23 mouse cellular contexts compared by ENCODE assay signal in genomic region chr13:8410353-8411318, GRCm38 (mm10).
DNase-seq lines count a peak whose midpoint lies in the region; ATAC-seq and TF ChIP-seq lines count a peak whose summit lies in the region.
"Had no signal": no experiment of that assay in that cellular context is flagged by ENCODE, and none has a peak within 500 bp of the region (broad histone marks: within the 10 kb centered on the region; RNA-seq: fewer than 3 reads in every experiment).

No protein-coding gene starts in this region.

- TF ChIP-seq CTCF in brain, embryonic 14.5 days (IDR thresholded peaks at IDR 0.05; ENCODE audit: borderline replicate concordance, extremely low read depth, insufficient read depth, insufficient read length): no peak

- H3K4me2 ChIP-seq in forebrain, embryonic 12.5 days: no peak overlapping the region
- no peak overlapping the region for H3K4me2 ChIP-seq in forebrain, embryonic 11.5 days (ENCODE audit: low read depth, low read length, severe bottlenecking)
- no peak overlapping the region for H3K4me2 ChIP-seq in hindbrain, embryonic 16.5 days (ENCODE audit: low read length)
- H3K4me2 ChIP-seq in midbrain, embryonic 16.5 days (ENCODE audit: low read length): no peak overlapping the region
- H3K4me2 ChIP-seq: kidney, embryonic 15.5 days; liver, embryonic 13.5 days; lung, embryonic 14.5 days had no signal

- no peak for DNase-seq in forebrain, embryonic 11.5 days (ENCODE audit: low spot score)
- peak; percentile 49 for DNase-seq in brain, embryonic 14.5 days (ENCODE audit: low read depth)
- DNase-seq in layer of hippocampus, adult 8-10 months (ENCODE audit: low spot score in 2 of 2): no peak
- DNase-seq in right cerebral cortex, adult 18-20 months: no peak
- no peak for DNase-seq in adrenal gland, adult (ENCODE audit: inconsistent age in 2 of 2, low spot score in 1 of 2)
- DNase-seq: adrenal gland, postnatal 36 days; cerebellum, adult 11-12 months; cerebellum, postnatal 14 days; gastrocnemius, postnatal 36 days; heart, adult 2 months; kidney, adult 11 months; kidney, postnatal 4 days; layer of hippocampus, adult 9-11 months; liver, embryonic 13.5 days; lung, embryonic 14.5 days; retina, postnatal 1 day; thymus, postnatal 14 days had no signal

- no peaks in the 10 kb centered on the region for H3K9me3 ChIP-seq in forebrain, embryonic 12.5 days
- H3K9me3 ChIP-seq in forebrain, embryonic 11.5 days (ENCODE audit: control insufficient read depth, low read length): no peaks in the 10 kb centered on the region
- no peaks in the 10 kb centered on the region for H3K9me3 ChIP-seq in hindbrain, embryonic 16.5 days (ENCODE audit: control insufficient read depth, low read length)
- H3K9me3 ChIP-seq in midbrain, embryonic 16.5 days (replicated peaks; ENCODE audit: control insufficient read depth, low read length, poor library complexity, severe bottlenecking): no peaks in the 10 kb centered on the region
- H3K9me3 ChIP-seq: embryonic facial prominence, embryonic 10.5 days; kidney, embryonic 15.5 days; liver, embryonic 13.5 days had no signal

- H3K27ac ChIP-seq in forebrain, embryonic 12.5 days: no peak overlapping the region
- no peak overlapping the region for H3K27ac ChIP-seq in forebrain, embryonic 11.5 days (ENCODE audit: low read depth, low read length)
- H3K27ac ChIP-seq in hindbrain, embryonic 16.5 days (ENCODE audit: low read depth, low read length): no peak overlapping the region
- H3K27ac ChIP-seq in midbrain, embryonic 16.5 days (ENCODE audit: low read length): no peak overlapping the region
- H3K27ac ChIP-seq: embryonic facial prominence, embryonic 10.5 days; heart, adult 2 months; kidney, embryonic 15.5 days; left cerebral cortex, adult 2 months; liver, embryonic 13.5 days had no signal

- no peak for TF ChIP-seq POLR2A in brain, embryonic 14.5 days (IDR thresholded peaks at IDR 0.05; ENCODE audit: borderline replicate concordance, extremely low read depth, insufficient read depth, insufficient read length, poor library complexity, severe bottlenecking)

- H3K4me1 ChIP-seq in forebrain, embryonic 12.5 days: no peaks in the 10 kb centered on the region
- no peaks in the 10 kb centered on the region for H3K4me1 ChIP-seq in forebrain, embryonic 11.5 days (replicated peaks; ENCODE audit: control insufficient read depth, insufficient read depth, low read length)
- no peaks in the 10 kb centered on the region for H3K4me1 ChIP-seq in hindbrain, embryonic 16.5 days (ENCODE audit: control insufficient read depth, insufficient read depth, low read depth, low read length)
- H3K4me1 ChIP-seq in midbrain, embryonic 16.5 days (ENCODE audit: control insufficient read depth, insufficient read depth, low read length): no peaks in the 10 kb centered on the region; the same call in 1 of the 2 replicates
- H3K4me1 ChIP-seq: embryonic facial prominence, embryonic 10.5 days; kidney, embryonic 15.5 days; liver, embryonic 13.5 days had no signal

- H3K4me3 ChIP-seq in forebrain, embryonic 12.5 days (replicated peaks): no peak overlapping the region
- H3K4me3 ChIP-seq in forebrain, embryonic 11.5 days (ENCODE audit: low read depth, low read length): no peak overlapping the region
- no peak overlapping the region for H3K4me3 ChIP-seq in hindbrain, embryonic 16.5 days (ENCODE audit: low read length)
- no peak overlapping the region for H3K4me3 ChIP-seq in midbrain, embryonic 16.5 days (ENCODE audit: low read depth, low read length)
- H3K4me3 ChIP-seq: embryonic facial prominence, embryonic 10.5 days; heart, adult 2 months; kidney, embryonic 15.5 days; left cerebral cortex, adult 2 months; liver, embryonic 13.5 days had no signal

- no peaks in the 10 kb centered on the region for H3K36me3 ChIP-seq in forebrain, embryonic 12.5 days (replicated peaks)
- H3K36me3 ChIP-seq in forebrain, embryonic 11.5 days (ENCODE audit: control insufficient read depth, insufficient read depth, low read length): no peaks in the 10 kb centered on the region
- H3K36me3 ChIP-seq in hindbrain, embryonic 16.5 days (ENCODE audit: control insufficient read depth, insufficient read depth, low read length): no peaks in the 10 kb centered on the region
- no peaks in the 10 kb centered on the region for H3K36me3 ChIP-seq in midbrain, embryonic 16.5 days (ENCODE audit: control insufficient read depth, insufficient read depth, low read length)
- H3K36me3 ChIP-seq: embryonic facial prominence, embryonic 10.5 days; kidney, embryonic 15.5 days; liver, embryonic 13.5 days had no signal

- no peaks in the 10 kb centered on the region for H3K27me3 ChIP-seq in forebrain, embryonic 12.5 days
- no peaks in the 10 kb centered on the region for H3K27me3 ChIP-seq in forebrain, embryonic 11.5 days (ENCODE audit: control insufficient read depth, insufficient read depth, low read length)
- H3K27me3 ChIP-seq in hindbrain, embryonic 16.5 days (replicated peaks; ENCODE audit: control insufficient read depth, insufficient read depth, low read length): no peaks in the 10 kb centered on the region
- no peaks in the 10 kb centered on the region for H3K27me3 ChIP-seq in midbrain, embryonic 16.5 days (ENCODE audit: control insufficient read depth, insufficient read depth, low read depth, low read length)
- H3K27me3 ChIP-seq: kidney, embryonic 15.5 days; liver, embryonic 13.5 days had no signal

- WGBS in forebrain, embryonic 12.5 days: 77% methylated on average over 5 of the region's 5 CpGs
- WGBS in forebrain, embryonic 11.5 days: 76% methylated on average over 5 of the region's 5 CpGs
- WGBS in hindbrain, embryonic 16.5 days: 56% methylated on average over 5 of the region's 5 CpGs
- WGBS in midbrain, embryonic 16.5 days: 58% methylated on average over 5 of the region's 5 CpGs

- ATAC-seq in forebrain, embryonic 12.5 days (ENCODE audit: low FRiP score): peak; percentile 55; the same call in 1 of the 2 replicates
- ATAC-seq in forebrain, embryonic 11.5 days (replicated peaks; ENCODE audit: low FRiP score): no peak
- ATAC-seq in hindbrain, embryonic 16.5 days: 0 out of 2 replicates have a peak, but pooled peaks have one; percentile 52
- ATAC-seq in midbrain, embryonic 16.5 days: peak; percentile 42; the same call in 1 of the 2 replicates

- no peak overlapping the region for H3K9ac ChIP-seq in forebrain, embryonic 12.5 days
- H3K9ac ChIP-seq in forebrain, embryonic 11.5 days (ENCODE audit: low read length): no peak overlapping the region
- H3K9ac ChIP-seq in hindbrain, embryonic 16.5 days (ENCODE audit: low read depth, low read length): no peak overlapping the region
- no peak overlapping the region for H3K9ac ChIP-seq in midbrain, embryonic 16.5 days (ENCODE audit: low read depth, low read length)
- H3K9ac ChIP-seq: kidney, embryonic 15.5 days; liver, embryonic 13.5 days; lung, embryonic 14.5 days had no signal
